Mouse (Mus musculus): ENCODE data around the gene Ice2. TPM values are rescaled to one million over a fixed set of nuclear protein-coding genes. Genes with fewer than 3 reads are reported as not detected.

Gene Ice2
- polyA plus RNA-seq, 1 experiment from 2014 or later: 12.9 TPM

- Histone ChIP-seq H3K36me3 (ENCODE audit: control insufficient read depth, insufficient read depth, low read length) (no peaks in the 10 kb centered on the region), H3K4me1 (ENCODE audit: control insufficient read depth, insufficient read depth, low read length) (peaks cover 6% of the 10 kb centered on the region; the same call in 1 of the 2 replicates), H3K9me3 (replicated peaks; ENCODE audit: control insufficient read depth, low read length) (no peaks in the 10 kb centered on the region), H3K27ac (ENCODE audit: low read depth, low read length) (no peak overlapping the region), H3K4me2 (ENCODE audit: low read length) (no peak overlapping the region), H3K27me3 (replicated peaks; ENCODE audit: control insufficient read depth, insufficient read depth, low read length) (0 out of 2 replicates have a peak, but pooled peaks cover 9% of the 10 kb centered on the region), H3K9ac (ENCODE audit: low read length) (no peak overlapping the region), H3K4me3 (ENCODE audit: low read depth, low read length) (no peak overlapping the region)
- DNase-seq (ENCODE audit: low spot score) (no peak), ATAC-seq (no peak)
- 67% methylated on average over 2 of the region's 2 CpGs for WGBS
Observed at GRCm38 (mm10) chr9:69458982-69459381, 61.3 kb downstream of the Ice2 start.

- no peaks in the 10 kb centered on the region for H3K9me3 ChIP-seq (replicated peaks; ENCODE audit: control insufficient read depth, low read length)
- ATAC-seq: no peak
- H3K4me2 ChIP-seq (ENCODE audit: low read length): no peak overlapping the region
- H3K36me3 ChIP-seq (ENCODE audit: control insufficient read depth, insufficient read depth, low read length): no peaks in the 10 kb centered on the region
- peaks cover 6% of the 10 kb centered on the region; the same call in 1 of the 2 replicates for H3K4me1 ChIP-seq (ENCODE audit: control insufficient read depth, insufficient read depth, low read length)
- H3K9ac ChIP-seq (ENCODE audit: low read length): no peak overlapping the region
- WGBS: 95% methylated on average over 7 of the region's 7 CpGs
- 0 out of 2 replicates have a peak, but pooled peaks cover 3% of the 10 kb centered on the region for H3K27me3 ChIP-seq (replicated peaks; ENCODE audit: control insufficient read depth, insufficient read depth, low read length)
- no peak for DNase-seq (ENCODE audit: low spot score)
- no peak overlapping the region for H3K27ac ChIP-seq (ENCODE audit: low read depth, low read length)
- H3K4me3 ChIP-seq (ENCODE audit: low read depth, low read length): no peak overlapping the region
Observed at GRCm38 (mm10) chr9:69459876-69460275, 62.2 kb downstream of the Ice2 start.

- H3K36me3 ChIP-seq (ENCODE audit: control insufficient read depth, insufficient read depth, low read length): no peaks in the 10 kb centered on the region
- H3K9me3 ChIP-seq (replicated peaks; ENCODE audit: control insufficient read depth, low read length): no peaks in the 10 kb centered on the region
- no peak overlapping the region for H3K27ac ChIP-seq (ENCODE audit: low read depth, low read length)
- H3K4me2 ChIP-seq (ENCODE audit: low read length): no peak overlapping the region
- peaks cover 6% of the 10 kb centered on the region; the same call in 1 of the 2 replicates for H3K4me1 ChIP-seq (ENCODE audit: control insufficient read depth, insufficient read depth, low read length)
- DNase-seq (ENCODE audit: low spot score) (no peak), ATAC-seq (no peak)
- no peaks in the 10 kb centered on the region for H3K27me3 ChIP-seq (replicated peaks; ENCODE audit: control insufficient read depth, insufficient read depth, low read length)
- no peak overlapping the region for H3K4me3 ChIP-seq (ENCODE audit: low read depth, low read length)
- WGBS: 84% methylated on average over 2 of the region's 2 CpGs
- no peak overlapping the region for H3K9ac ChIP-seq (ENCODE audit: low read length)
Observed at GRCm38 (mm10) chr9:69463046-69463445, 65.3 kb downstream of the Ice2 start.

GRCm38 (mm10) chr9:69464109-69464756, 66.5 kb downstream of the Ice2 start:
- Histone ChIP-seq H3K36me3 (ENCODE audit: control insufficient read depth, insufficient read depth, low read length) (no peaks in the 10 kb centered on the region), H3K9ac (ENCODE audit: low read length) (no peak overlapping the region)
- no peak for DNase-seq (ENCODE audit: low spot score)

GRCm38 (mm10) chr9:69466098-69466497, 68.4 kb downstream of the Ice2 start:
- Histone ChIP-seq H3K4me1 (ENCODE audit: control insufficient read depth, insufficient read depth, low read length) (peaks cover 10% of the 10 kb centered on the region), H3K36me3 (ENCODE audit: control insufficient read depth, insufficient read depth, low read length) (no peaks in the 10 kb centered on the region), H3K4me2 (ENCODE audit: low read length) (no peak overlapping the region), H3K27me3 (replicated peaks; ENCODE audit: control insufficient read depth, insufficient read depth, low read length) (no peaks in the 10 kb centered on the region), H3K9ac (ENCODE audit: low read length) (no peak overlapping the region), H3K9me3 (replicated peaks; ENCODE audit: control insufficient read depth, low read length) (no peaks in the 10 kb centered on the region), H3K4me3 (ENCODE audit: low read depth, low read length) (no peak overlapping the region), H3K27ac (ENCODE audit: low read depth, low read length) (no peak overlapping the region)
- DNase-seq (ENCODE audit: low spot score) (no peak), ATAC-seq (no peak)
- WGBS: 66% methylated on average over 4 of the region's 4 CpGs

More at GRCm38 (mm10) chr9:69464109-69464756, 66.5 kb downstream of the Ice2 start:
- H3K9me3 ChIP-seq (replicated peaks; ENCODE audit: control insufficient read depth, low read length): no peaks in the 10 kb centered on the region
- H3K27me3 ChIP-seq (replicated peaks; ENCODE audit: control insufficient read depth, insufficient read depth, low read length): no peaks in the 10 kb centered on the region
- 82% methylated on average over 6 of the region's 6 CpGs for WGBS
- no peak overlapping the region for H3K4me3 ChIP-seq (ENCODE audit: low read depth, low read length)
- H3K4me2 ChIP-seq (ENCODE audit: low read length): no peak overlapping the region
- no peak overlapping the region for H3K27ac ChIP-seq (ENCODE audit: low read depth, low read length)
- peaks cover 6% of the 10 kb centered on the region for H3K4me1 ChIP-seq (ENCODE audit: control insufficient read depth, insufficient read depth, low read length)
- ATAC-seq: no peak

- Histone ChIP-seq H3K36me3 (ENCODE audit: control insufficient read depth, insufficient read depth, low read length) (no peaks in the 10 kb centered on the region), H3K27me3 (replicated peaks; ENCODE audit: control insufficient read depth, insufficient read depth, low read length) (no peaks in the 10 kb centered on the region), H3K4me1 (ENCODE audit: control insufficient read depth, insufficient read depth, low read length) (peaks cover 10% of the 10 kb centered on the region), H3K4me3 (ENCODE audit: low read depth, low read length) (no peak overlapping the region), H3K9me3 (replicated peaks; ENCODE audit: control insufficient read depth, low read length) (no peaks in the 10 kb centered on the region), H3K27ac (ENCODE audit: low read depth, low read length) (no peak overlapping the region), H3K9ac (ENCODE audit: low read length) (no peak overlapping the region), H3K4me2 (ENCODE audit: low read length) (no peak overlapping the region)
- ATAC-seq (no peak), DNase-seq (ENCODE audit: low spot score) (no peak)
- WGBS: 74% methylated on average over 10 of the region's 10 CpGs
Observed at GRCm38 (mm10) chr9:69467310-69467939, 69.7 kb downstream of the Ice2 start.

- no peaks in the 10 kb centered on the region for H3K9me3 ChIP-seq (replicated peaks; ENCODE audit: control insufficient read depth, low read length)
- WGBS: 7% methylated on average over 9 of the region's 9 CpGs
- H3K27ac ChIP-seq (ENCODE audit: low read depth, low read length): no peak overlapping the region
- H3K9ac ChIP-seq (ENCODE audit: low read length): 0 out of 2 replicates have a peak overlapping the region, but pooled peaks have one; percentile 8
- H3K36me3 ChIP-seq (ENCODE audit: control insufficient read depth, insufficient read depth, low read length): no peaks in the 10 kb centered on the region
- peaks cover 10% of the 10 kb centered on the region for H3K4me1 ChIP-seq (ENCODE audit: control insufficient read depth, insufficient read depth, low read length)
- peak; percentile 54 for ATAC-seq
- H3K4me2 ChIP-seq (ENCODE audit: low read length): no peak overlapping the region
- no peaks in the 10 kb centered on the region for H3K27me3 ChIP-seq (replicated peaks; ENCODE audit: control insufficient read depth, insufficient read depth, low read length)
- DNase-seq (ENCODE audit: low spot score): peak; percentile 57
- no peak overlapping the region for H3K4me3 ChIP-seq (ENCODE audit: low read depth, low read length)
Observed at GRCm38 (mm10) chr9:69468991-69469390, 71.3 kb downstream of the Ice2 start.

- Histone ChIP-seq H3K27ac (ENCODE audit: low read depth, low read length) (no peak overlapping the region), H3K9me3 (replicated peaks; ENCODE audit: control insufficient read depth, low read length) (no peaks in the 10 kb centered on the region), H3K36me3 (ENCODE audit: control insufficient read depth, insufficient read depth, low read length) (no peaks in the 10 kb centered on the region), H3K4me2 (ENCODE audit: low read length) (no peak overlapping the region), H3K9ac (ENCODE audit: low read length) (no peak overlapping the region), H3K27me3 (replicated peaks; ENCODE audit: control insufficient read depth, insufficient read depth, low read length) (no peaks in the 10 kb centered on the region), H3K4me3 (ENCODE audit: low read depth, low read length) (no peak overlapping the region), H3K4me1 (ENCODE audit: control insufficient read depth, insufficient read depth, low read length) (peaks cover 10% of the 10 kb centered on the region)
- WGBS: 42% methylated on average over 5 of the region's 5 CpGs
- DNase-seq (ENCODE audit: low spot score) (no peak), ATAC-seq (no peak)
Observed at GRCm38 (mm10) chr9:69470362-69470761, 72.7 kb downstream of the Ice2 start.

- peaks cover 10% of the 10 kb centered on the region for H3K4me1 ChIP-seq (ENCODE audit: control insufficient read depth, insufficient read depth, low read length)
- H3K4me3 ChIP-seq (ENCODE audit: low read depth, low read length): no peak overlapping the region
- ATAC-seq (no peak), DNase-seq (ENCODE audit: low spot score) (no peak)
- no peak overlapping the region for H3K27ac ChIP-seq (ENCODE audit: low read depth, low read length)
- no peaks in the 10 kb centered on the region for H3K9me3 ChIP-seq (replicated peaks; ENCODE audit: control insufficient read depth, low read length)
- no peaks in the 10 kb centered on the region for H3K27me3 ChIP-seq (replicated peaks; ENCODE audit: control insufficient read depth, insufficient read depth, low read length)
- no peaks in the 10 kb centered on the region for H3K36me3 ChIP-seq (ENCODE audit: control insufficient read depth, insufficient read depth, low read length)
- no peak overlapping the region for H3K4me2 ChIP-seq (ENCODE audit: low read length)
- H3K9ac ChIP-seq (ENCODE audit: low read length): no peak overlapping the region
- WGBS: 29% methylated on average over 6 of the region's 6 CpGs
Observed at GRCm38 (mm10) chr9:69470921-69471320, 73.2 kb downstream of the Ice2 start.

Data from forebrain, embryonic 14.5 days (tissue).